Mouse (Mus musculus): Measurements from ENCODE around the gene Adamts2.

Adamts2 gene

DNA sequence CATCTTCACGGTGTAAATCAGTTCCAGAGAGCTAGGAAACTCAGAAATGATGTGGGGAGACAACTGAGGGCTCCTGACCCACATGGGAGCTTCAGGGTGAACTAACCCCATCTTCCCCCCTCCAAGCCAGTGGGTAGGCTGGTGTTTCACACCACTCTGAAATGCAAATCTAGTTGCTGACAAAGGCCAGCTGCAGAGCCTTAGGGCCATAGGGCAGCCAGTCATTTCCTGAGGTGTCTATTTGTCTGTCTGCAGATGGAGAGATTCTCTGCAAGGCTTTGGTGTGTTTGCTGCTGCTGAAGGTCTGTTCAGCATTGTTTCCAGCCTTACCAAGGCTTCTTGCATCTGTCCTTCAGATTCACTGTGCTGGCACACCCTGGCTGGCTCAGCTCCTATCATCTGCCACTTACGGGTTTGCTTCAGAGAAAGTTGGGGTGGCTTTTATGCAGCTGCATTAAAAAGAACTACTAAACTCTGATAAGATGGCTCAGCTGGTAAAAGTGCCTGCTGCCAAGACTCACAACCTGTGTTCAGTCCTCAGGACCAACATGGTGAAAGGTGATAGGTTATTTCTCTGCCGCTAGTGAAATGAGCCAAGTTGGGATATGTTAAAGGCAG lies 246.7 kb downstream of the Adamts2 start:
- no peak for DNase-seq (ENCODE audit: low spot score)

DNA sequence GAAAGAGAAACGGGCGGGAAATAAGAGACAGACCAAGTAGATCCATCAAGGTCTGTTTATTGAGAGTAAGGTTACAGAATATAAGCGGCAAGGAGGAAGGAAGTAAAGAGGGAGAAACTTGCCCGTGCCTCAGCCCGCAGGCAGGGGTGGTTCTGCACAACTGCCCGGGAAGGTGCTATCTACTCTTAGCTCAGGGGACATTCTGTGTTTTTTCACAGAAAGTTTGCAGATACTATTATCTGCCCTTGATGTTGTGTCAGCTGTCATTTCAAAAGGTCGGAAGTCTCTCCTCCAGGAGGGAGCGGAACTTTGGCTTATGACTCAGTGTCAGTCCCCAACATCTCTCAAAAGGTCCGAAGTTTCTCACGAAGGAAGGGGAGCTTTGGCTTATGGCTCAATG lies 247.4 kb downstream of the Adamts2 start:
- DNase-seq (ENCODE audit: low spot score) = no peak

GRCm38 (mm10) chr11:50850177-50850735 lies 248.4 kb downstream of the Adamts2 start, which contains the start of gene Grm6:
Gene Grm6 (plus strand): TSS chr11:50850685.
- peak; percentile 37 for DNase-seq (ENCODE audit: low spot score)

DNA sequence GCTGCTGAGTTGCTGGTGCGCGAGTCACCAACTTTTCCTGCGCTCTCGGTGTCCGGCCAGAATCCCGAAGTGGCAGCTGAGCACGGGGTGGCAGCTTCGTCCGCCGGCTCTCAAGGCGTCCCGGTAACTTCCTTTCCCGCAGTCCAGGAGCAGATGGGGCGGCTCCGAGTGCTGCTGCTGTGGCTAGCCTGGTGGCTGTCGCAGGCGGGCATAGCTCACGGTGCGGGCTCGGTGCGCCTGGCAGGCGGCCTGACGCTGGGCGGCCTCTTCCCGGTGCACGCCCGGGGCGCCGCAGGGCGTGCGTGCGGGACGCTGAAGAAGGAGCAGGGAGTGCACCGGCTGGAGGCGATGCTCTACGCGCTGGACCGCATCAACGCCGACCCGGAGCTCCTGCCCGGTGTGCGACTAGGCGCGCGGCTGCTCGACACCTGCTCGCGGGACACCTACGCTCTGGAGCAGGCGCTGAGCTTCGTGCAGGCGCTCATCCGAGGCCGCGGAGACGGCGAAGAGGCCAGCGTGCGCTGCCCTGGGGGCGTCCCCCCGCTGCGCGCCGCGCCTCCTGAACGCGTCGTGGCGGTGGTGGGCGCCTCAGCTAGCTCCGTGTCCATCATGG lies 249.2 kb downstream of the Adamts2 start:
- peak; percentile 39 for DNase-seq (ENCODE audit: low spot score)
